Mouse (Mus musculus): ENCODE data around the gene Fbxl21. TPM values are rescaled to one million over a fixed set of nuclear protein-coding genes. Genes with fewer than 3 reads are reported as not detected.
A peak's percentile ranks its signal among the peaks of the same experiment; 100 is the strongest.

Gene Fbxl21
- polyA plus RNA-seq, 1 experiment: not detected

DNA sequence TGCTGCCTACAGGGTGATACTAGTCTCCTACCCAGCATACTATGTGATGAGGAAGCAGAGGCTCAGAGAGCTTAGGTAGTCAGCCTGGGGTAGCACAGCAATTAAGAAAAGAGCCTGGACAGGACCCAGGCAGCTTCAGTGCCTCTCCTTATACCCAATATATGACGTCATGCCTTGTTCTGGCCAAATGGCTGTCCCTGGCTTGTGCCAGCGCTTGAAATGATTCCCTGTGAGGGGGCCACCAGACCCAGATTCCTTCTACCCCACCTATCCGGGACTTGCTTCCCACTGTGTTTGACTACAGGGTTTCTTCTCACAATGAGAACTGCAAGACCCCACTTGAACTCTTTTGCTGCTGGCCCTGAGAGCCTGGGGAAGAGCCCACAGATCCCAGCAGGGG, 59.2 kb downstream of the Fbxl21 start:
- Histone ChIP-seq H3K27ac (ENCODE audit: insufficient read depth, low read depth, low read length) (peak overlapping the region; percentile 39), H3K4me1 (ENCODE audit: control insufficient read depth, insufficient read depth, low read length) (peaks cover 22% of the 10 kb centered on the region), H3K4me3 (ENCODE audit: insufficient read depth, low read depth, low read length) (no peak overlapping the region)
- 20% methylated on average over 3 of the region's 3 CpGs for WGBS
- TF ChIP-seq POLR2A (IDR thresholded peaks at IDR 0.05; ENCODE audit: insufficient read depth, low read depth, low read length): no peak

DNA sequence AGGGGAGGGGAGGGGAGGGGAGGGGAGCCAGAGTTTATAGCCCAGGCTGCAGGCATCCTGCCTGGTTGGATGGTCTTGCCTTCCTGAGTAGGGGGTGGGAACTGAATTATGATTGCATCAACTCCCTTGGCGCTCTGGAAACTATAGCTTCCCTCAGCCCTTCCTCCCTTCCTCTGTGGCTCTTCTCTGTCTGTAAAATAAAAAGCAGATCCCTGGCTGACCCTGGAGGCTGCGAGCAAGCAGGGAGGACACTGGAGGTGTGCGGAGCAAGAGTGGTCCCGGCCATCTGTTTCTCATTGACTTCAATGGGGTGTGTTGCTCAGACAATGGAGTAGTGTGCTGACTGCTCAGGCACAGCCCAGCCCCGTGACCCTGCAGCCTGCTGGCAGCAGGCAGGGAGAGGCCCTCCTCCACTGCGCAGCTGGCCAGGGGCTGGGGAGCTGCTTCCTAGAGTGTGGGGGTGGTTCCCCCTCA, 59.7 kb downstream of the Fbxl21 start:
- TF ChIP-seq POLR2A (IDR thresholded peaks at IDR 0.05; ENCODE audit: insufficient read depth, low read depth, low read length) (no peak), CTCF (IDR thresholded peaks at IDR 0.05; ENCODE audit: insufficient read depth, low read depth, low read length) (no peak)
- H3K4me1 ChIP-seq (ENCODE audit: control insufficient read depth, insufficient read depth, low read length): peaks cover 22% of the 10 kb centered on the region
- WGBS: 15% methylated on average over 6 of the region's 6 CpGs
- peak overlapping the region; percentile 83 for H3K27ac ChIP-seq (ENCODE audit: insufficient read depth, low read depth, low read length)
- H3K4me3 ChIP-seq (ENCODE audit: insufficient read depth, low read depth, low read length): no peak overlapping the region

DNA sequence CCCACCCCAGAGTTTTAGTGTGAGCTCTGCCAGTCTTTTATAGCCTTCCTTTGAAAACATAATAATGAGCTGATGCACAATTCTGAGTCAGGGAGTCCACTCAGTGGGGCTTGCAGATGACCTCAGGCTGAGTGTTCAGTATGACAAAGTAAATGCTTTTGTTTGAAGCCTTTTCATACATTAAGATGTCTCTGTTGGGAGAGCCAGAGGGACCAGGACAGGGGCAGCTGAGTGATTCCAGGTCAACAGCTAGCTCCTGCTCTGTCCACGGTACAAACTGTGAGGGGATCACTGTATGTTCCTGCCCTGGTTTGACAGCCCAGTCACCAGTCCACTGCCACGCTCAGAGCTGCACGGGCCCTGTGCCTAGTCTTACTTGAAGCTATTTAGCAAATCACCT, 60.4 kb downstream of the Fbxl21 start:
- WGBS: 74% methylated on average over 3 of the region's 3 CpGs
- Histone ChIP-seq H3K4me1 (ENCODE audit: control insufficient read depth, insufficient read depth, low read length) (peaks cover 22% of the 10 kb centered on the region), H3K4me3 (ENCODE audit: insufficient read depth, low read depth, low read length) (no peak overlapping the region), H3K27ac (ENCODE audit: insufficient read depth, low read depth, low read length) (no peak overlapping the region)
- TF ChIP-seq POLR2A (IDR thresholded peaks at IDR 0.05; ENCODE audit: insufficient read depth, low read depth, low read length): no peak
- no peak for TF ChIP-seq CTCF (IDR thresholded peaks at IDR 0.05; ENCODE audit: insufficient read depth, low read depth, low read length)

DNA sequence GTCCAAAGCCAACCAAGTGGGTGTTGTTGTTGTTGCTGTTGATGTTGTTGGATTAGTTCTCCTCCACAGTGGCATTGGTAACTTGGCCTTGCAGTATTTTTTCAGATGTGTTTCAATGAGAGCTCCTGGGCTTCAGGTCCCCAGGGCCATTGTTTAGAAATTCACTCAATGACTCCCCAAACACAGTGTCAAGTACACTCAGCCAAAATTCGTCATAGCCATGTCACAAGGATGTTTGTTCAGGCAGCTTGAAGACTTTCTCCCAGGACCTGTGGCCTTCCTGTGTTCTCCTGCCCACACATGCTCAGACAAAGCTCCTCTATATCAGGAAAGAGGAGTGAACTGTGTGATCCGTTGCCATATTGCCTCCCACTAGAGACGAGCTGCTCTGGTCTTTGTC, 63.8 kb downstream of the Fbxl21 start:
- no peak overlapping the region for H3K27ac ChIP-seq (ENCODE audit: insufficient read depth, low read depth, low read length)
- H3K4me1 ChIP-seq (ENCODE audit: control insufficient read depth, insufficient read depth, low read length): peaks cover 15% of the 10 kb centered on the region
- H3K4me3 ChIP-seq (ENCODE audit: insufficient read depth, low read depth, low read length): no peak overlapping the region
- 85% methylated on average over 3 of the region's 3 CpGs for WGBS
- no peak for TF ChIP-seq CTCF (IDR thresholded peaks at IDR 0.05; ENCODE audit: insufficient read depth, low read depth, low read length)
- no peak for TF ChIP-seq POLR2A (IDR thresholded peaks at IDR 0.05; ENCODE audit: insufficient read depth, low read depth, low read length)

Other genes with a start within 250 kb of the Fbxl21 start
- not detected in 2 replicates for gene Cxcl14, start 225.9 kb upstream of the Fbxl21 start, polyA plus RNA-seq (2012; ENCODE audit: insufficient read depth, insufficient read length, low replicate concordance, missing spikeins)
- gene Gm3045, start 95.9 kb upstream of the Fbxl21 start, polyA plus RNA-seq (2012; ENCODE audit: insufficient read depth, insufficient read length, low replicate concordance, missing spikeins): not detected in 2 replicates
- not detected in 2 replicates for gene Slc25a48, start 84.1 kb upstream of the Fbxl21 start, polyA plus RNA-seq (2012; ENCODE audit: insufficient read depth, insufficient read length, low replicate concordance, missing spikeins)
- gene Il9, start 40.2 kb upstream of the Fbxl21 start, polyA plus RNA-seq (2012; ENCODE audit: insufficient read depth, insufficient read length, low replicate concordance, missing spikeins): not detected in 2 replicates
- not detected in 2 replicates for gene Lect2, start 26.0 kb downstream of the Fbxl21 start, polyA plus RNA-seq (2012; ENCODE audit: insufficient read depth, insufficient read length, low replicate concordance, missing spikeins)
- not detected in 2 replicates for gene Tgfbi, start 87.1 kb downstream of the Fbxl21 start, polyA plus RNA-seq (2012; ENCODE audit: insufficient read depth, insufficient read length, low replicate concordance, missing spikeins)
- not detected in 2 replicates for gene Smad5, start 180.5 kb downstream of the Fbxl21 start, polyA plus RNA-seq (2012; ENCODE audit: insufficient read depth, insufficient read length, low replicate concordance, missing spikeins)
- gene Gm45623, start 231.4 kb downstream of the Fbxl21 start, polyA plus RNA-seq (2012; ENCODE audit: insufficient read depth, insufficient read length, low replicate concordance, missing spikeins): not detected in 2 replicates

All from olfactory bulb, adult 2 months (tissue).